In the genomic region with DNA sequence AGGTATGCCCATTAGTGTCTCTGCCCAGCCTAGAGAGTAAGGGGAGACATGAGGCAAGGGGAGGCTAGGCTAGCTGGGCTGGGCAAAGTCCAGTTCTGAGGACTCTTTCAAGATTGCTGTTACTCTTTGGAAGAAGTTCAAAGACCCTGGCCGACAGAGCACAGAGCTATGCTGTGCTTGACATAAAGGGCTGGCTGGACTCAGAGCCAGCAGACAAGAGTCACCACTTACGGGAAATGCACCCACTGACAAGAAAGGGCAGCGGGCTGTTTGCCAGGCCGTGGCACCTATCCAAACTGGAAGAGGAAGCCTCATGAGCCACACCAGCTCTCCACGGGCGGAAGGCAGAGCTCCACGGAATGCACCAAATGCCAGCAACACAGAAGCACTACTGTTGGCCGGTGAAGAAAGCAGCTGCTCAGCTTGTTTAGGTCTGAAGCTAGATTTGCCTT, we compare ENCODE assay signal across 8 mouse cellular contexts. TPM values are rescaled to one million over a fixed set of nuclear protein-coding genes. Genes with fewer than 3 reads are reported as not detected.
DNase-seq lines count a peak whose midpoint lies in the region; ATAC-seq lines count a peak whose summit lies in the region.
"Had no signal": no experiment of that assay in that cellular context is flagged by ENCODE, and none has a peak within 500 bp of the region (broad histone marks: within the 10 kb centered on the region; RNA-seq: fewer than 3 reads in every experiment).

No protein-coding gene starts in this region.

- H3K4me1 ChIP-seq in forebrain, embryonic 14.5 days (ENCODE audit: control insufficient read depth, insufficient read depth, low read length), result no peaks in the 10 kb centered on the region; the same call in 1 of the 2 replicates
- peaks cover 6% of the 10 kb centered on the region for H3K4me1 ChIP-seq in midbrain, embryonic 15.5 days

- H3K9me3 ChIP-seq in forebrain, embryonic 14.5 days (replicated peaks; ENCODE audit: control insufficient read depth, low read length), result no peaks in the 10 kb centered on the region
- H3K9me3 ChIP-seq in midbrain, embryonic 15.5 days, result no peaks in the 10 kb centered on the region
- H3K9me3 ChIP-seq: midbrain, embryonic 12.5 days had no signal

- peak; percentile 72 for DNase-seq in MN1 (ENCODE audit: low spot score)
- peak; percentile 91 to 97 for DNase-seq in adrenal gland, adult (ENCODE audit: inconsistent age in 2 of 2, low spot score in 1 of 2)
- DNase-seq in forebrain, embryonic 14.5 days (ENCODE audit: low spot score), result peak; percentile 61
- peak; percentile 71 to 75 for DNase-seq in heart, postnatal 14 days
- peak; percentile 44 to 72 for DNase-seq in layer of hippocampus, postnatal 25 days (ENCODE audit: extremely low spot score in 1 of 2, low spot score in 1 of 2)
- DNase-seq in testis, postnatal 10 days (ENCODE audit: low spot score), result peak; percentile 80

- no peak overlapping the region for H3K4me3 ChIP-seq in forebrain, embryonic 14.5 days (ENCODE audit: low read depth, low read length)
- H3K4me3 ChIP-seq in midbrain, embryonic 15.5 days, result no peak overlapping the region
- H3K4me3 ChIP-seq: midbrain, embryonic 12.5 days had no signal

- no peak overlapping the region for H3K4me2 ChIP-seq in forebrain, embryonic 14.5 days (ENCODE audit: low read length)
- no peak overlapping the region for H3K4me2 ChIP-seq in midbrain, embryonic 15.5 days
- H3K4me2 ChIP-seq: midbrain, embryonic 12.5 days had no signal

- 60% methylated on average over 8 of the region's 8 CpGs for WGBS in forebrain, embryonic 14.5 days
- 66% methylated on average over 8 of the region's 8 CpGs for WGBS in midbrain, embryonic 15.5 days

- H3K36me3 ChIP-seq in forebrain, embryonic 14.5 days (ENCODE audit: control insufficient read depth, insufficient read depth, low read length), result no peaks in the 10 kb centered on the region
- H3K36me3 ChIP-seq in midbrain, embryonic 15.5 days (replicated peaks), result no peaks in the 10 kb centered on the region
- H3K36me3 ChIP-seq: midbrain, embryonic 12.5 days had no signal

- intact Hi-C loops in heart, postnatal 14 days (cut with DNase I), result no loop called here

- peak; percentile 29; the same call in 1 of the 2 replicates for ATAC-seq in forebrain, embryonic 14.5 days
- peak; percentile 65 for ATAC-seq in midbrain, embryonic 15.5 days (replicated peaks)

- H3K27ac ChIP-seq in forebrain, embryonic 14.5 days (ENCODE audit: low read depth, low read length), result no peak overlapping the region
- H3K27ac ChIP-seq in midbrain, embryonic 15.5 days, result no peak overlapping the region
- H3K27ac ChIP-seq: midbrain, embryonic 12.5 days had no signal

- no peaks in the 10 kb centered on the region for H3K27me3 ChIP-seq in forebrain, embryonic 14.5 days (replicated peaks; ENCODE audit: control insufficient read depth, insufficient read depth, low read length)
- H3K27me3 ChIP-seq in midbrain, embryonic 15.5 days (replicated peaks), result no peaks in the 10 kb centered on the region
- H3K27me3 ChIP-seq: midbrain, embryonic 12.5 days had no signal

- H3K9ac ChIP-seq in forebrain, embryonic 14.5 days (ENCODE audit: low read length), result no peak overlapping the region
- H3K9ac ChIP-seq in midbrain, embryonic 15.5 days, result no peak overlapping the region
- H3K9ac ChIP-seq: midbrain, embryonic 12.5 days had no signal

RNA-seq across cellular contexts. Expression of gene Tvp23a, which starts 5.3 kb away (rescaled TPM):
- polyA plus RNA-seq in forebrain, embryonic 14.5 days (2014; fragmentation: Nextera tagmentation; extraction: Ambion mirVana), result 38.9 and 45.8 TPM in 2 replicates
- total RNA-seq in heart, postnatal 14 days (2021), result under 1 TPM; 0.29 to 0.41 TPM
- 10 to 100 TPM; 30.9 to 32.0 TPM for total RNA-seq in layer of hippocampus, postnatal 25 days (2021)
- 54.4 and 54.7 TPM in 2 replicates for polyA plus RNA-seq in midbrain, embryonic 15.5 days (2015; fragmentation: Nextera tagmentation; extraction: Ambion mirVana)

RNA-seq across cellular contexts. Expression of gene Ciita, which starts 27.4 kb away (rescaled TPM):
- polyA plus RNA-seq in forebrain, embryonic 14.5 days (2014; fragmentation: Nextera tagmentation; extraction: Ambion mirVana), result 0.12 and 0.15 TPM in 2 replicates
- under 1 TPM; 0.29 to 0.66 TPM for total RNA-seq in heart, postnatal 14 days (2021)
- not detected for total RNA-seq in layer of hippocampus, postnatal 25 days (2021)
- polyA plus RNA-seq in midbrain, embryonic 15.5 days (2015; fragmentation: Nextera tagmentation; extraction: Ambion mirVana), result 0.39 and 0.95 TPM in 2 replicates

RNA-seq across cellular contexts. Expression of gene Nubp1, which starts 40.7 kb away (rescaled TPM):
- 40.7 and 49.4 TPM in 2 replicates for polyA plus RNA-seq in forebrain, embryonic 14.5 days (2014; fragmentation: Nextera tagmentation; extraction: Ambion mirVana)
- 1 to 10 TPM; 8.5 to 8.7 TPM for total RNA-seq in heart, postnatal 14 days (2021)
- 10 to 100 TPM; 16.5 to 17.6 TPM for total RNA-seq in layer of hippocampus, postnatal 25 days (2021)
- 53.0 and 54.1 TPM in 2 replicates for polyA plus RNA-seq in midbrain, embryonic 15.5 days (2015; fragmentation: Nextera tagmentation; extraction: Ambion mirVana)

RNA-seq across cellular contexts. Expression of gene Tekt5, which starts 57.2 kb away (rescaled TPM):
- polyA plus RNA-seq in forebrain, embryonic 14.5 days (2014; fragmentation: Nextera tagmentation; extraction: Ambion mirVana), result 2.7 and 2.9 TPM in 2 replicates
- total RNA-seq in heart, postnatal 14 days (2021), result under 1 TPM; 0.14 to 0.22 TPM
- total RNA-seq in layer of hippocampus, postnatal 25 days (2021), result 1 to 10 TPM; 6.6 TPM
- polyA plus RNA-seq in midbrain, embryonic 15.5 days (2015; fragmentation: Nextera tagmentation; extraction: Ambion mirVana), result 12.1 and 13.3 TPM in 2 replicates

Comparison
In these comparisons a context has a peak if more than half of its experiments do, and no peak if none do; other contexts are left out.
1. RNA of gene Tvp23a, which starts 5.3 kb away (total RNA-seq): 30.9 to 32.0 TPM in layer of hippocampus, postnatal 25 days; 0.29 to 0.41 TPM in heart, postnatal 14 days; every median in the first group is over 10 times any median in the second.
2. Peak in every context shown above with its lines, with median percentiles within 50 percentile points of each other: DNase-seq.